Mouse (Mus musculus) heart, postnatal 0 days (tissue): Measurements from ENCODE around the gene Vav3.

Experiments
- CTCF ChIP-seq: IDR thresholded peaks from 2 replicates; pipeline ENCODE4 v1.5.1; 2016; ENCODE audit warnings: antibody characterized with exemption, control low read depth, low read depth
- EP300 ChIP-seq: IDR thresholded peaks from 2 replicates; pipeline ENCODE4 v1.6.1; 2016; ENCODE audit warnings: antibody characterized with exemption, low read depth

GRCm38 (mm10) chr3:109411294-109411693 is 70.8 kb downstream of the Vav3 start:
- TF ChIP-seq CTCF (no peak), EP300 (no peak)
